Mouse (Mus musculus): ENCODE results near the gene Txlnb. TPM values are rescaled to one million over a fixed set of nuclear protein-coding genes. Genes with fewer than 3 reads are reported as not detected.

Gene Txlnb
- polyA plus RNA-seq, 1 experiment from 2014 or later: 36.6 TPM

DNA sequence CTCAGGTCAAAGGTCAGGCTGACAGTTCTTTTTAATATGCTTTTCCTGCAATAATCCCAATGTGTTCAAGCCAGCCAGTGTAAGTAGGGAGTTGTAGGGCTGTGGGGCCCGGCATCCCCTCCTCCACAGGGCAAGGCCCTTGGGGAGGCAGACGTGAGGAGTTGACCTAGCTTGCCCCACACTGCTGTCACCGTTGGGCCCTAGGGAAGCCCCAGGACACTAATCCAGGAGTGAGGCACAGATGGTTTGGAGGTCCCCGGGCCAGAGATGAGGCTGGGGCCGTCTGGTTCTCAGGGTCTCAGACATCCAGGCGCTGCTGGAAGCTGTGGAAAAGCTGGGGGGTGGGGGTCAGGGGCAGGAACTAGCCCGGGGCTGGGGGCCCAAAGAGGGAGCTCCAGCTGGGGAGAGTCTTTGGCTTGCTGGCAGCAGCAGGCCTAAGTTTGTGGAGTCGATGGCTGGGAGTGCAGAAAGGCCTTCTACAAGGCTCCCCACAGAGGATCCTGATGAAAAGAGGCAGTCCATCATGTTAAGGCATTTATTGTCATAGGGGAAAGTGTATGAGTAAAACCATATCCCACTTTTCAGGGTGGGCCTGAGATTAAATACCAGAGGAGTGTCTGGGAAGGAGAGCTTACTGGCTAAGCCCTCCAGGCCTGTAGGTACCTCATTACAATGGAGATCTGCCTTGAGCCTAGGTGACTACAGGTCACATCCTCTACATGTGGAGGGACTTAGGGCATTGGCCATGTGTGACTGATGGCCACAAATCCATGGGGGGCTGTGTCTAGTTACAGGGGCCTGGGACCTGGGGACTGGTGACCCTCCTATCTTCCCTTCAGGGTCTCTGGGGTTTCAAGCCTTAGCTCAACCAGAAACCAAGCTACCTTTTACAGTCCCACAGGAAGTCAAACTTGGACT, 82.2 kb downstream of the Txlnb start:
- Histone ChIP-seq H3K4me2 (no peak overlapping the region), H3K36me3 (no peaks in the 10 kb centered on the region), H3K27ac (no peak overlapping the region), H3K4me3 (no peak overlapping the region), H3K9me3 (replicated peaks) (no peaks in the 10 kb centered on the region), H3K4me1 (replicated peaks) (no peaks in the 10 kb centered on the region), H3K9ac (no peak overlapping the region), H3K27me3 (no peaks in the 10 kb centered on the region)
- 41% methylated on average over 8 of the region's 8 CpGs for WGBS
- ATAC-seq (replicated peaks; ENCODE audit: insufficient number of reproducible peaks, insufficient read depth, low FRiP score, low read depth): no peak

DNA sequence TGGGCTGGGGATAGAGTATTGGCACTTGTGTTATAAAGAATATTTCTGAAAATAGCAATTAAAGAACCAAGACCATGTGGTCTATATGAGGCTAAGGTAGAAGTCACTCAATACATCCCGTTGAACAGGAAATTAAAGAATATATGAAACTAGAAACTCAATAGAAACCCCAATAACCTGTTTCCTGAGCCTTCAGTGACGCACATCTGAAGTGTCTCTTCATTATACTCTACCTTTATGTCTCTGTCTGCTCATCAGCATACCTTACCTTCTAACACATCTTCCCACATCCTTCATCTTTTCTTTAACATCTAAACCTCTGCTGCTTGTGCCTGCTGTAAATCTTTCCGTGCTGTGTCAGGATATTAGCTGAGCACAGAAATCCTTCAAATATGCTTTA, 84.0 kb downstream of the Txlnb start:
- Histone ChIP-seq H3K4me3 (no peak overlapping the region), H3K9me3 (replicated peaks) (no peaks in the 10 kb centered on the region), H3K27me3 (no peaks in the 10 kb centered on the region), H3K27ac (no peak overlapping the region), H3K36me3 (no peaks in the 10 kb centered on the region), H3K4me1 (replicated peaks) (no peaks in the 10 kb centered on the region), H3K4me2 (no peak overlapping the region), H3K9ac (no peak overlapping the region)
- WGBS: 88% methylated on average over 3 of the region's 3 CpGs
- ATAC-seq (replicated peaks; ENCODE audit: insufficient number of reproducible peaks, insufficient read depth, low FRiP score, low read depth): no peak

DNA sequence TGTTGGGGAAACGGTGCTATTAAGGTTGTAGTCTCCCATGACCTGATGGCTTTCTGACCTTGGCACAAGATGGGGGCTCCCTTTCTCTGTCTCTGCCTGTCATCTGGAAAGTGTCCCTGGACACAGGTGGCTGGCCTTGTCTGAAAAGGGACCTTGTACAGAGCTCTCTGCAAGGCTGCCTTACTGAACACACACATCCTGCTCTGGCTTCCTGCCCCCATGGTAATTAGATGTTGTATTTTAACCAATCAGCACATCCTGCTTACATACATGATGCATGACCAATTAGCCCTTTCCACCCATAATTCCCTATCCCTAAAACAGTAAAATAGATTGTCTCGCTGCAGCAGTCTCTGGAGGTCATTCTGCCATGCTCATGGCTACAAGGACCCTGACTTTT, 84.7 kb downstream of the Txlnb start:
- Histone ChIP-seq H3K9me3 (replicated peaks) (no peaks in the 10 kb centered on the region), H3K9ac (no peak overlapping the region), H3K4me1 (replicated peaks) (no peaks in the 10 kb centered on the region), H3K27ac (no peak overlapping the region), H3K4me2 (no peak overlapping the region), H3K27me3 (no peaks in the 10 kb centered on the region), H3K36me3 (no peaks in the 10 kb centered on the region), H3K4me3 (no peak overlapping the region)
- 82% methylated on average over 2 of the region's 2 CpGs for WGBS
- ATAC-seq (replicated peaks; ENCODE audit: insufficient number of reproducible peaks, insufficient read depth, low FRiP score, low read depth): no peak

Other genes with a start within 250 kb of the Txlnb start
- gene Cited2, start 73.0 kb upstream of the Txlnb start, polyA plus RNA-seq (2015; fragmentation: Nextera tagmentation; extraction: Ambion mirVana): 29.8 and 29.9 TPM in 2 replicates
- gene Heca, start 151.8 kb downstream of the Txlnb start, polyA plus RNA-seq (2015; fragmentation: Nextera tagmentation; extraction: Ambion mirVana): 4.6 and 4.7 TPM in 2 replicates
- 132 and 199 TPM in 2 replicates for gene Abracl, start 227.1 kb downstream of the Txlnb start, polyA plus RNA-seq (2015; fragmentation: Nextera tagmentation; extraction: Ambion mirVana)